Mouse (Mus musculus): Measurements from ENCODE around the gene Nox1.
A peak's percentile ranks its signal among the peaks of the same experiment; 100 is the strongest.

Nox1 gene

GRCm38 (mm10) chrX:134116417-134116816 is 105.3 kb downstream of the Nox1 start:
- DNase-seq, result no peak

DNA sequence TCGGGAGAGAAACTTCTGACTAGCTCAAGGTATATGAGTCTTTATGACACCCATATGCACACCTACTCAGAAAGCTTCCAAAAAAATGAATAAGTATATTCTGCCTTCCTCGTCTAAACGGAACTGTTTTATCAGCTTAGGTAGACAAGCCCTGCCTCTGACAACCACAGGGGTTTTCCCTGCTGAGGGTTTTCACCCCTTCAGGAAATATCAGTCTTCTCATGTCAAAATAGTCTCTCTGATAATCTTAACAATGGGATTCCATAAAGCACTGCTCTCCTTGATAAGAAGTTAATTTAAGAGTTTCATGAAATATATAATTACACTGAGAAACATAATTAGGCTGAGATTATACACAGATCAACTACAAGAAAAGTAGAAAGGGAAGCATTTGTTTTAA is 110.0 kb downstream of the Nox1 start:
- no peak for DNase-seq

GRCm38 (mm10) chrX:134102641-134103040 is 119.1 kb downstream of the Nox1 start:
- no peak for DNase-seq

DNA sequence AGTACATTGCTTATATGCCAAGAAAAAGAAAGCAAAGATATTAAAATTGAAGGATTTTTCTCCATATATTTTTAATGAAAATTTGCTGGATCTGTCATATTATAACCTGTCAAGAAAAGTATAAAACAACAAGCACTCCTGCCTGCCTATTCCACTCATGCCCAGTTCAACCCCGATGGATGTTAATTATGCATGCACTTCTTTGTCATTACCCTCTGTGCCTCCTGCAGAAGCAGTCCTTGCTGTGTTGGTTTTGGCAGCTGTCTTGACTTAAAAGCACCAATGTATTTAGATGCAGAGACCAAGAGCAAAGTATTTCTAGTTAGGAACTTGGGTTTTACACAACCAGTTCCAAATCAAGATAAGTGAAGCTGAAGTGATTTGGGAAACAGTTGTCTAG is 136.3 kb downstream of the Nox1 start:
- DNase-seq, result no peak

GRCm38 (mm10) chrX:134059764-134060163 is 162.0 kb downstream of the Nox1 start:
- no peak for DNase-seq

- DNase-seq, result peak; percentile 95
These were observed 162.6 kb downstream of the Nox1 start, which contains the start of gene Cstf2 for GRCm38 (mm10) chrX:134058987-134059712. Cstf2 (plus strand) TSS chrX:134059187.

- no peak for DNase-seq
These were observed 163.5 kb downstream of the Nox1 start for GRCm38 (mm10) chrX:134058040-134058875.

- DNase-seq, result no peak
These were observed 164.9 kb downstream of the Nox1 start for GRCm38 (mm10) chrX:134056897-134057296.

GRCm38 (mm10) chrX:134048994-134049393 is 172.8 kb downstream of the Nox1 start:
- no peak for DNase-seq

Measured in kidney, postnatal 4 days (tissue).